Mouse (Mus musculus): ENCODE results near the gene Yif1a. TPM values are rescaled to one million over a fixed set of nuclear protein-coding genes. Genes with fewer than 3 reads are reported as not detected.
"Not testable (repeated sequence)": the region's sequence is repeated elsewhere in the genome, so short reads cannot be mapped to it uniquely, and the experiment has no call there.

Yif1a gene
- polyA plus RNA-seq, 1 experiment from 2014 or later: 49.4 TPM

DNA sequence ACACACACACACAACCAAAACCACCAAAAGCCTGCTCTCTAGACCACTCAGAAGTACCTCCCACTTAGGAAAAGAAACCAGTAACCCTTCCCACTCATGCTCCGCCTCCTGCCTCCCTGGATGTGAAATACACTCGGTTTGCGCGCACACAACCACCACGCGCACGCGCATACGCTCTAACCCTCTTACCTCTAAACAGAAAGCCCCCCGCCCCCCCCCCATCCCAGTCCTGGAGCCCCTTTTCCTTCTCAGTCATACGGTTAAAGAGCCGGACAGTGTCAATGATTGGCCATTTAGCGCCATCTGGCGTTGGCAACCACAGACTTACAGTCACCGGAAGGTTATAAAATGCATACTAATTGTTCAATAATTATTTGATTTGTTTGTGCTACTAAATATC is 15.3 kb upstream of the Yif1a start:
- WGBS (ENCODE audit: insufficient replicate concordance): 2% methylated on average over 15 of the region's 15 CpGs
- Histone ChIP-seq H3K27me3 (peaks cover 68% of the 10 kb centered on the region), H3K27ac (replicated peaks) (peak overlapping the region; percentile 45; the same call in 1 of the 2 replicates), H3K9ac (no peak overlapping the region), H3K4me2 (peak overlapping the region; percentile 88), H3K9me3 (replicated peaks) (no peaks in the 10 kb centered on the region), H3K4me3 (replicated peaks) (peak overlapping the region; percentile 59), H3K36me3 (replicated peaks) (no peaks in the 10 kb centered on the region), H3K4me1 (replicated peaks) (peaks cover 51% of the 10 kb centered on the region)
- no peak for ATAC-seq (ENCODE audit: insufficient read depth)

DNA sequence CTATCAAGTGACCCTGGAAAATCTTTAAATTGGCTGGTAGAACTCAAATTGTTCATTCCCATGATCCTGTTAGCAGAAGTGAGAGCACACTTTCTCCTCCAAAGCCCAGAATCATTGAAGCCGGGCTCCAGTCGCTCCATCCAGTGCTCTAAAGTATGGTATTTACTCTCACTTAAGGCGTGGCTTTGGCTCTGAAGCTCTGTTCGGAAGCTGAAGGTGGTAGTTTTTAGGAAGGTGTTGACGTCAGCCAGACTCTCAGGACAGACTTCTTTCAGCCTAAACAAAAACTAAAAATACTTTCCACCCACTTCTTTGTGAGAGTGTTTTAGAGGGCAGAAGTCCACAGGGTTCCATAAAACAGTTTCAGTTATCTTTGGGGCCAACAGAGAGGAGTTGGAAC is 14.8 kb upstream of the Yif1a start:
- Histone ChIP-seq H3K27me3 (peaks cover 63% of the 10 kb centered on the region), H3K4me3 (replicated peaks) (no peak overlapping the region), H3K36me3 (replicated peaks) (no peaks in the 10 kb centered on the region), H3K9ac (no peak overlapping the region), H3K9me3 (replicated peaks) (no peaks in the 10 kb centered on the region), H3K4me2 (no peak overlapping the region), H3K27ac (replicated peaks) (no peak overlapping the region), H3K4me1 (replicated peaks) (peaks cover 46% of the 10 kb centered on the region)
- WGBS (ENCODE audit: insufficient replicate concordance): 29% methylated on average over 5 of the region's 5 CpGs
- no peak for ATAC-seq (ENCODE audit: insufficient read depth)

DNA sequence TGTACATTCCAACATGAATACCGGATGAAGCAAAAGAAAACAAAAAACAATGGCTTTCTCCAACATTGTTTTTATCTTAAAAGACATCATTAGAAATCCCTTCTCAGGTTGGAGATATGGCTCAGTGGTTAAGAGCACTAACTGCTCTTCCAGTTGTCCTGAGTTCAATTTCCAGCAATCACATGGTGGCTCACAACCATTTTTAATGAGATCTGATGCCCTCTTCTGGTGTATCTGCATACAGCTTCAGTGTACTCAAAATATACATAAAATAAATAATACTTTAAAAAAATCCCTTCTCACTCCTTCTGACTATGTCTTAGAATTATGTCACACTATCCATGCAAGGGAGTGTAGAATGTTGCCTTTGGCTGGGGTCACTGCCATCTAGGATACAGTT is 9.1 kb upstream of the Yif1a start:
- Histone ChIP-seq H3K4me1 (replicated peaks) (no peaks in the 10 kb centered on the region), H3K4me2 (no peak overlapping the region), H3K27ac (replicated peaks) (no peak overlapping the region), H3K9ac (no peak overlapping the region), H3K36me3 (replicated peaks) (no peaks in the 10 kb centered on the region), H3K9me3 (replicated peaks) (no peaks in the 10 kb centered on the region), H3K4me3 (replicated peaks) (no peak overlapping the region), H3K27me3 (peaks cover 75% of the 10 kb centered on the region)
- WGBS (ENCODE audit: insufficient replicate concordance): 76% methylated on average over 1 of the region's 1 CpGs
- no peak for ATAC-seq (ENCODE audit: insufficient read depth)

DNA sequence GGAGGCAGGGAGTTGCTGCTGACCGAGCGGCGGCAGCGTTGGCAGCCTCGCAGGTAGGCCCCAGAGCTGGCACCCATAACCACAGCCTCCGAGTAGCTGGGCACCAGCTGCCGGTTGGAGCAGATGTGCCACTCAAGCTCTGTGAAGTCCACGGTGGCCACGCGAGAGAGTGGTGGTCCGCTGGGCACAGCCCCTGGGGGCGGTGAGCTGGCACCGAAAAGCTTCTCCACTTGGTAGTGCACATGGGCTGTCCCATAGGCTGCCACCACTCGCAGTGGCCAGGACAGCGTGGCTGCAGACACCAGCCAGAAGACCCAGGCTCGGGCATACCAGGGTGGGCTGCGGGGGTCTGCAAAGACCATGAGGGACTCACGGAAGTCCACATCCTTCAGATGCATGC is 6.3 kb upstream of the Yif1a start:
- Histone ChIP-seq H3K36me3 (replicated peaks) (no peaks in the 10 kb centered on the region), H3K4me2 (no peak overlapping the region), H3K4me1 (replicated peaks) (peaks cover 14% of the 10 kb centered on the region), H3K9ac (no peak overlapping the region), H3K9me3 (replicated peaks) (no peaks in the 10 kb centered on the region), H3K27me3 (peaks cover 83% of the 10 kb centered on the region), H3K27ac (replicated peaks) (no peak overlapping the region), H3K4me3 (replicated peaks) (no peak overlapping the region)
- WGBS (ENCODE audit: insufficient replicate concordance): 57% methylated on average over 18 of the region's 18 CpGs
- ATAC-seq (ENCODE audit: insufficient read depth): no peak

DNA sequence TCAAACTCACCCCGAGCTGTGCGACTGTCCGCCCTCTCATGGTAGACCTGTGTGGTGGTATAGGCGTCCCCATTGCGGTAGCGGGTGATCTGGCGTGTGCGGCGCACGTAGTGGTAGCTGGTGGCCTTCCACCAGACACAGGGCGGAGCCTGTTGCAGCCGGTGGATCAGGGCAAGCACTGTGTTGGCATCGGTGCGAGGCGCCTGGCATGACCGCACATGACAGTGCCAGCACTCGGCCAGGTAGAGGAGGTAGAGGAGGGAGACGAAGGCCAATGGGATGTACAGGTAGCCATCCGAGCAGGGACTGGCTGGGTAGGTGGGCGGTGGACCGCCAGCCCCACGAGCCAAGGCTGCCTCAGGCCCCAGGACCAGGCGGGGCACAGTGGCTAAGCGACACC is 5.7 kb upstream of the Yif1a start:
- Histone ChIP-seq H3K4me2 (no peak overlapping the region), H3K36me3 (replicated peaks) (no peaks in the 10 kb centered on the region), H3K27ac (replicated peaks) (no peak overlapping the region), H3K9me3 (replicated peaks) (no peaks in the 10 kb centered on the region), H3K4me1 (replicated peaks) (peaks cover 20% of the 10 kb centered on the region), H3K27me3 (peaks cover 89% of the 10 kb centered on the region), H3K4me3 (replicated peaks) (no peak overlapping the region), H3K9ac (no peak overlapping the region)
- ATAC-seq (ENCODE audit: insufficient read depth): peak; percentile 9; the same call in 1 of the 2 replicates
- 53% methylated on average over 24 of the region's 24 CpGs for WGBS (ENCODE audit: insufficient replicate concordance)

DNA sequence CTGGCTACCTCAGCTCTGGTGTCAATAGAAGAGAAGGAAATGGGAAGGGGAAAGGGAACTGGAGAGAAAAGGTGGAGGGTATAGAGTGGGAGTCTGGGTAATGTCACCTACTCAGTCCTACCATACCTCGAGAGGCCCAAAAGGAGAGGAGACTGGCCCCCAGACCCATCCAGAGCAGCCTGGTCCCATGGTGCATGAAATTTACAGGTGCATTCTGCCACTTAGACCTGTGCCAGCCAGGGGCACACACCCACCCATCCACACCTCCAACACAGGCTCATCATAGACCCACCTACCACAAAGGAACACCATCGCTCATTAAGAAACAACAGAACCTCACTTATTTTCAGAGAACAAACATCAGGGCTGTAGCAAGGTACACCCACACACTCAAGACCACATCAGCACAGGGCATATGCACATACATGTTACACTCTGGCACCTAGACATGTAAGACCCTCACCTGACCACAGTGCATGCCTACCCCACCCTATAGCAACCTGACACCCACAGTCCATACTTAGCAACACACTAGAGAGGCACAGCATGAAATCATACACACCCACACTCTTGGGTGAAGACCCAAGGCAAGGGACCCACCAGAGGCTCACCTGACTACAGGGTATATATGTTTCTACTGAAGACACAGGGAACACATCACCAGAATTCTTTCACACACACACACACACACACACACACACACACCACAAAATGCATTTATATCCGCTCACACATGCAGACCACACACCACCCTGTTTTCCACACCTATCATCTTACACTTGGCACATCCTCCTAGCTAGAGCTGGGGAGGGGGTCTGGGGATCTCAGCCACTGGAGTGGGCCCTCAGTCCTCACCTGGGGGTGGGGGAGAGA is 4.1 kb upstream of the Yif1a start:
- Histone ChIP-seq H3K4me2 (no peak overlapping the region), H3K4me1 (replicated peaks) (peaks cover 33% of the 10 kb centered on the region), H3K4me3 (replicated peaks) (no peak overlapping the region), H3K27me3 (peaks cover 86% of the 10 kb centered on the region), H3K9me3 (replicated peaks) (no peaks in the 10 kb centered on the region), H3K36me3 (replicated peaks) (no peaks in the 10 kb centered on the region), H3K9ac (no peak overlapping the region), H3K27ac (replicated peaks) (no peak overlapping the region)
- no peak for ATAC-seq (ENCODE audit: insufficient read depth)
- 45% methylated on average over 3 of the region's 3 CpGs for WGBS (ENCODE audit: insufficient replicate concordance)

DNA sequence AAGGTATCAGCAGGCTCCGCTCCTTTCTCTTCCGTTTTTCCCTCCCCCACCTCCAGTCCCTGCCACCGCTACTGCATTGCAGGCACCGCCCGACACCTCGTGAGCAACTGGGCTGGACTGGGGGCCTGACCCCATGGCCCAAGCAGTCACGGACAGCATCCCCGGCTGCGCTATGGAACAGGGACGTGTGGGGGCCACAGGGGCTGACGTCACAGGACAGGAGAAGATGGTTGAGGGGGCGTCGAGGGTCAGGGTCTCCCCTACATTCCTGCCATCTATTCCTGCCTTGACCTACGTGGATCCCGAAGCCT is 3.5 kb upstream of the Yif1a start:
- no peak for ATAC-seq (ENCODE audit: insufficient read depth)
- Histone ChIP-seq H3K27ac (replicated peaks) (no peak overlapping the region), H3K4me1 (replicated peaks) (peaks cover 38% of the 10 kb centered on the region), H3K27me3 (peaks cover 80% of the 10 kb centered on the region), H3K4me3 (replicated peaks) (peak overlapping the region; percentile 58), H3K36me3 (replicated peaks) (no peaks in the 10 kb centered on the region), H3K4me2 (peak overlapping the region; percentile 83), H3K9me3 (replicated peaks) (no peaks in the 10 kb centered on the region), H3K9ac (no peak overlapping the region)
- 2% methylated on average over 15 of the region's 15 CpGs for WGBS (ENCODE audit: insufficient replicate concordance)

DNA sequence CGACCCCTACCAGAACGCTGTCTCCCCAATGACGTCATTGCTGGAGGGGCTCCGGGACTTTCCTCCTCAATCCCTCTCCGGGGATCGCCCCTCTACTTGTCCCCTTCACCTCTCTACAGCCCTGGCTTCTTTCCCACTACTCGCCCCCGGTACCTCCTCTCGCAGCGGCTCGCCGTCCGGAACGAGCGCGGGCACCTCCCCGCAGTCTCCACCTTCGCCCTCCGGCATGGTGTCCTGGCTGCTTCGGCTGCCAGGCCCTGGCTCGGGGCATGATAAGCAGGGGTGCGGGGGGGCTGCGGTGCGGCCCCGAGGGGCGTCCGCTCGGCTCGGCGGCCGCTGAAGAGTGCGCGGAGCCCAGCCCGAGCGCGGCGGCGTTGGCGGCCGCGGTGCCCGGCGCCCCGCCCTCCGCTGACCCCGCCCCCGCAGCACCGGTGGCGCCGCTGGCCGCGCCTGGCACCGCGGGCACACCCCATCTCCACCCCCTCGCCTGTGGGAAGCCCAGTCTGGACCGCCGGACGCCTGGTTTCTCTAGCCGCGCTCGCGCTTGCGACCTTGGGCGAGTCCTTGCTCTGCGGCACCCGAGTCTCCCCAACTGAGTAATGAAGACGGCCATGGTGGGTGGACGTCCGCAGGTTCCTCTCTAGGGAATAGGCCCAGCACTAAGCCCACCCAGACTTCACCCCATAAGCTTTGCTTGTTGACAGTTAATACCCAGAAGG is 3.0 kb upstream of the Yif1a start, which contains the start of gene Tmem151a:
Gene Tmem151a, minus strand, starts transcription at position 387 of the 719 bp plus-strand sequence.
- Histone ChIP-seq H3K36me3 (replicated peaks) (peaks cover under 1% of the 10 kb centered on the region), H3K27me3 (peaks cover 75% of the 10 kb centered on the region), H3K4me2 (peak within 1 kb of the TSS; percentile 83), H3K4me1 (replicated peaks) (peaks cover 38% of the 10 kb centered on the region), H3K4me3 (replicated peaks) (peak within 1 kb of the TSS; percentile 58), H3K27ac (replicated peaks) (no peak within 1 kb of the TSS), H3K9ac (peak within 1 kb of the TSS; percentile 30; the same call in 1 of the 2 replicates), H3K9me3 (replicated peaks) (no peaks in the 10 kb centered on the region)
- WGBS (ENCODE audit: insufficient replicate concordance): under 1% methylated on average over 69 of the region's 69 CpGs
- ATAC-seq (ENCODE audit: insufficient read depth): no peak

DNA sequence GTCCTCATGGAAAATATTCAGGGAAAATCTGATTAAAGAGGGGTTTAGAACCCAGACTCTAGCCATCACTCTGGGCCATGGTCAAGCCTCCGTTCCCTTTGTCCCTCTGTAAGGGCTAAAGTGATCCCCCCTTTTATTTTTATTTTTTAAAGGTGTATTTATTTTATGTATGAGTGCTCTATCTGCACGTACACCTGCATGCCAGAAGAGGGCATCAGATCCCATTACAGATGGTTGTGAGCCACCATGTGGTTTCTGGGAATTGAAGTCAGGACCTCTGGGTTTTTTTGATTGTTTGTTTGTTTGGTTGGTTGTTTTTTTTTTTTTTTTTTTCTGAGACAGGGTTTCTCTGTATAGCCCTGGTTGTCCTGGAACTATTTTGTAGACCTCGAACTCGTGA is 1.8 kb upstream of the Yif1a start:
- not testable (repeated sequence) for H3K4me2 ChIP-seq; H3K27ac ChIP-seq (replicated peaks); H3K9me3 ChIP-seq (replicated peaks); ATAC-seq (ENCODE audit: insufficient read depth); H3K4me3 ChIP-seq (replicated peaks); H3K9ac ChIP-seq; H3K36me3 ChIP-seq (replicated peaks)
- Histone ChIP-seq H3K4me1 (replicated peaks) (peaks cover 38% of the 10 kb centered on the region), H3K27me3 (peaks cover 63% of the 10 kb centered on the region)
- 52% methylated on average over 4 of the region's 4 CpGs for WGBS (ENCODE audit: insufficient replicate concordance)

DNA sequence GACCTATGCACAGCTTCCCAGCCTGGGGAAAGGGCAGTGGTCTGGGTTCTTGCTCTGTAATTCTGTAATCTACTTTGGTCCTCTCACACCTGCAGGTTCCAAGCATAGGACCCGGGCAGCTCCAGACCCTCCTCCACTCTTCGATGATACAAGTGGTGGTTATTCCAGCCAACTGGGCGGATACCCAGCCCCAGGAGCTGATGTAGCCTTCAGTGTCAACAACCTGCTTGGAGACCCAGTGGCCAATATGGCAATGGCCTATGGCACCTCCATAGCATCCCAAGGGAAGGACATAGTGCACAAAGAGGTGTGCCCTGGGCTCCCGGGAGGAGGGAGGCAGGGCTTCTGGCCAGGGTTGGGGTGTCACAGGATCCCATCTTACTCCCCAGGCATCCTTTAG is 986 bp downstream of the Yif1a start:
- peak overlapping the region; percentile 79; the same call in 1 of the 2 replicates for H3K9ac ChIP-seq
- no peak overlapping the region for H3K27ac ChIP-seq (replicated peaks)
- peak overlapping the region; percentile 93 for H3K4me2 ChIP-seq
- peak overlapping the region; percentile 84 for H3K4me3 ChIP-seq (replicated peaks)
- H3K36me3 ChIP-seq (replicated peaks): peaks cover 15% of the 10 kb centered on the region
- peaks cover 46% of the 10 kb centered on the region for H3K4me1 ChIP-seq (replicated peaks)
- 71% methylated on average over 4 of the region's 4 CpGs for WGBS (ENCODE audit: insufficient replicate concordance)
- ATAC-seq (ENCODE audit: insufficient read depth): no peak
- peaks cover 36% of the 10 kb centered on the region for H3K27me3 ChIP-seq
- H3K9me3 ChIP-seq (replicated peaks): no peaks in the 10 kb centered on the region

DNA sequence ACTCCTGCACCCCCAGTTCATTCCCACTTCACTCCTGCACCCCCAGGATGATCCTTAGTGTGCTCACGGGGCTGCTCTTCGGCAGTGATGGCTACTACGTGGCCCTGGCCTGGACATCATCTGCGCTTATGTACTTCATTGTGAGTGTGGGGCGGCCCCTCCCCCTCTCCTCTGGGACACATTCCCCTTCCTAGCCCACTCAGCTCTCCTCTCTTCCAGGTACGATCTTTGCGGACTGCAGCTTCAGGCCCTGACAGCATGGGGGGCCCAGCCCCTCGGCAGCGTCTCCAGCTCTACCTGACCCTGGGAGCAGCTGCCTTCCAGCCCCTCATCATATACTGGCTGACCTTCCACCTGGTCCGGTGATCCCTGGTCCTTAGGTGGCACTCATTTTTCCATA is 3.7 kb downstream of the Yif1a start:
- Histone ChIP-seq H3K27ac (replicated peaks) (no peak overlapping the region), H3K36me3 (replicated peaks) (peaks cover 15% of the 10 kb centered on the region), H3K4me3 (replicated peaks) (no peak overlapping the region), H3K9me3 (replicated peaks) (no peaks in the 10 kb centered on the region), H3K27me3 (peaks cover 36% of the 10 kb centered on the region), H3K9ac (no peak overlapping the region), H3K4me1 (replicated peaks) (peaks cover 47% of the 10 kb centered on the region), H3K4me2 (no peak overlapping the region)
- 76% methylated on average over 10 of the region's 10 CpGs for WGBS (ENCODE audit: insufficient replicate concordance)
- no peak for ATAC-seq (ENCODE audit: insufficient read depth)
